Mouse (Mus musculus) lung, postnatal 4 days (tissue): Measurements from ENCODE around the gene Fam69a.
A peak's percentile ranks its signal among the peaks of the same experiment; 100 is the strongest.
"Not testable (repeated sequence)": the region's sequence is repeated elsewhere in the genome, so short reads cannot be mapped to it uniquely, and the experiment has no call there.

Experiments used
- DNase-seq, 2 experiments: peaks; one replicate each; pipeline ENCODE4 v3.0.0; 2021

The Fam69a gene

DNA sequence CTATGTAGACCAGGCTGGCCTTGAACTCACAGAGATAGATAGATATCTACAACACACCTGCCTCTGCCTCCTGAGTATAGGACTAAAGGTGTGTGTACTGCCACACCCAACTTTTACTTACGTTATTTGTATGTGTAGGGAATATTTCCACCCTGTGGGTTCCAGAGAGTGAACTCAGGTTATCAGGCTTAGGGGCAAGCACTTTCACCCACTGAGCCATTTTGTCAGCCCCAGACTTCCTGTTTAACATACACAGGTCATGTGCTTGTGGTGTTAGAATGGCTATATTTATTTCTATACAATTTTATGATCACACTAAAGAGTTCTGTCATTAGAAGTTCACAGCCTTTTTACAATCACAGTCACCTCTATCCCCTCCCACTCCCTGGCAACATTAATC is 43.9 kb downstream of the Fam69a start:
- DNase-seq = no peak

DNA sequence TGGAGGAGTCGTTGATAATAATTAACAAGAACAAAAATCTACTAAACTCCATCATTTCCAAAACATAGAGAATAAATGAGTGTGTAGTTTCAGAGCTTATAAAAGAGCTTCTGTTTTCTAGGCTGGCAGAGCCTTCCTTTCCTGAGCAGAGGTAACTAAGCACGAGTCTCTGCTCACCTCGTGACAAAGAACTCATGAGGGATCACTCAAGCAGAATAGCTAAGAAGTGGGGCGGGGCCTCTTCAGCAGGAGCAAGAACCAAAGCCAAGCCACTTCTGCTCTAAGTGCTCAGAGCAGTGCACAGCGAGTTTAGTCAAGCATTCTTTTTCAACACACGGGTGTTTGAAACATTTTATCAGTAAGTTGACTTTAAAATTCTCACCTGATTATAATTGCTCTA is 45.7 kb downstream of the Fam69a start:
- peak; percentile 65 to 77 for DNase-seq

DNA sequence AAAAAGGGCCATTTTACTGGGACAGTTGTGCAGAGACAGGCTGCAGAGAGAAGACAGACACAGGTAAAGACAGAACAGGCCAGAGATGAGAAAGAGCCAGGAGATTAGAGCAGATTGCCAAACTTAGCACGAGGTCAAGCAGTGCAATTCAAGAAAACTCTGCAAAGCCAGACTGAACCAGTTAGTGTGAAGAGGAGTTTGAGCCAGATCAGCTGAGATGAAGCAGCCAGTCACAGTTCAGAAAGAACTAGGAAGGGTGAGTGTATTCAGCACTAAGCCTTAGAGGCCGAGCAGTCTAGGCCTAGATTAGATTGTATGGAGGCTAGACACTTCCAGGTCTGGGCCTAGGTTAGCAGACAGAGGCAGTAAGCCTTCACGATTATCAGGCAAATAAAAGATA is 47.2 kb downstream of the Fam69a start:
- no peak for DNase-seq

DNA sequence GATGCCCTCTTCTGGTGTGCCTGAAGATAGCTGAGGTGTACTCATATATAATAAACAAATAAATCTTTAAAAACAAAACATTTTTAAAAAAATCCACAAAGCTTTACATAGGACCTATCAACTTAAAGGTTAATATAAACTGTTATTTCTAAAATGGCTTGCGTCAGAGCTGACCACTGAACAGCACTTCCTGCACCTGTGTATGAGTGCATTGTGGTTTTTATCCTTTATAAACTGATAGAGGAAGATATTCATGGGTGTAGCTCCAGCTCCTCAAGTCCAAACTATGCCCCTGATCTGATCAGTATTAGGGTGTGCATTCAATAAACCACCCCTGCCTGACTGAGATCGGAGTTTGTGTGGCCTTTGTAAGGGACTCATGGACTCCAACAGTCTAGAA is 48.0 kb downstream of the Fam69a start:
- DNase-seq = no peak

DNA sequence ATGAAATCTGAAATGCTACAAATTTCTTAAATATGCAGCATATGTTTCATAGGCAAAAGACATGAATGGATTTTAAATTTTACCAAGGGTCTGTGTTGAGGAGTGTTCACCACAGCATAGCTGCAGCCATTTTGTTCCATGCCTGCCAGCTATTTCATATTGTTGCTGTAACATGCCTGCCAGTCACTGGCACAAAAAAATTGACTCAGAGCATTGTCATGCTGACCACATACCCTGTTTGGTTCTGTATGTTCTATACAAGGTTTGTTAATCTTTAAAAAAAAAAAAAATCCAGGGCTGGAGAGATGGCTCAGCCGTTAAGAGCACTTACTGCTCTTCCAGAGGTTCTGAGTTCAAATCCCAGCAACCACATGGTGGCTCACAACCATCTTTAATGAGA is 48.4 kb downstream of the Fam69a start:
- DNase-seq = not testable (repeated sequence)

DNA sequence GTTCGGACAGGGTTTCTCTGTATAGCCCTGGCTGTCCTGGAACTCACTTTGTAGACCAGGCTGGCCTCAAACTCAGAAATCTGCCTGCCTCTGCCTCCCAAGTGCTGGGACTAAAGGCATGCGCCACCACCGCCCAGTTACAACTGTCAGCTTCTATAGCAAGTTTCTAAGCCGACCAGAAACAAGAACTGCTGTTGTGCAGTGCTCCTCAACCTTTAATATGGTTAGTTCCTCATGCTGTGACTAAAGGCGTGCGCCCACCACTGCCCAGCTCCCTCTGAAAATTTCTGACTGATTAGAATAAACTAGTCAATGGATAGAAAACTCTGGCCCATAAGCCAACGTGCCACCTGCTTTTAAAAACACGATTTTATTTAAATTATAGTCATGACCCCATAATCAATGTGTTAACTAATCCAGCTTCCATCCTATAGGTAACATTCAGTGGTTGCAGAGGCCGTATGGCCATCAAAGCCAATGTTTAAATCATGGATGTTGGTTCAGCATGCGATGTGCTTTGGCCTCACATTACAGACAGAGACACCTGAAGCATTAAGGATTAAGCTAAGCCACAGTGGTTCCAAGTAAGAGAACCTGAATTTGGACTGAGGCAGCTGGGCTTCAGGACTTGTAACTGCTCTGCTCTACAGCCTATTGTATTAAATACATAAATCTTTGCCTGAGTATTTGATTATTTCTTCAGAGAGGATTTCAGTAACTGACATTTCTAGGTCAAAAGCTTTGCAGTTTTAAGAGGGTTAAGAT is 50.1 kb downstream of the Fam69a start:
- no peak for DNase-seq

DNA sequence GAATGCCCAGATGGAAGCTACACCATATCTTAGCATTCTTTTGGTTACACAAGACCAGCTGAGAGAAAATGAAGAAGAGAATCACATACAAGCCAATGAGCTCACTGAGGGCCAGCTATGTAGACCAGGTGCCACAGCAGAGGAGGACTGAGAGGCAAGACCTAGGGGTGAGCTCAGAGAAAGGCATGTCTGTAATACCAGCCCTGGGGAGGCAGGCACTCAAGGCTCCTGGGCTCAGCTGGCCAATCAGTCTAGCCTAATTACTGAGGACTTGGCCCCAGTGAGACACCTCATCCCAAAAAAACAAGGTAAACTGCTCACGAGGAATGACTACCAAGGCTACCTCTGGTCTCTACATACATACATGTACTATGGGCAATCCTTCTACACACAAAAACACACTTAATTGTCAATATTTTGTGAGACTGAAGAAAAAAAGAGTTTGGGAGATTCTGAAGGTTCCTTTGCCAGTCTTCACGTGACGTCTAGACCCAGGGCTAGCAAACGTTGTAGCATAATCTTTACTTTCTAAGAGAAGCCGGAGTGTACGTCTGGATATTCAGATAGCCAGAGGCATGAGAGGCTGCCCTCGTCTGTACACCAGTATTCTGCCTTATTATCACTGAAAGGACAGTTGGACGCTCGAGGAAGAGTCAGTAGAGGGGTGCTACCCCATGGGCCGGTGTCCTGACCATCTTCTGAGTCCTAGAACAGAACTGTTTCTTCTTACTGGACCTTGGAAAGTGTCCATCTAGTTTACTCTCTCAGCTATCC is 51.9 kb downstream of the Fam69a start:
- no peak for DNase-seq

DNA sequence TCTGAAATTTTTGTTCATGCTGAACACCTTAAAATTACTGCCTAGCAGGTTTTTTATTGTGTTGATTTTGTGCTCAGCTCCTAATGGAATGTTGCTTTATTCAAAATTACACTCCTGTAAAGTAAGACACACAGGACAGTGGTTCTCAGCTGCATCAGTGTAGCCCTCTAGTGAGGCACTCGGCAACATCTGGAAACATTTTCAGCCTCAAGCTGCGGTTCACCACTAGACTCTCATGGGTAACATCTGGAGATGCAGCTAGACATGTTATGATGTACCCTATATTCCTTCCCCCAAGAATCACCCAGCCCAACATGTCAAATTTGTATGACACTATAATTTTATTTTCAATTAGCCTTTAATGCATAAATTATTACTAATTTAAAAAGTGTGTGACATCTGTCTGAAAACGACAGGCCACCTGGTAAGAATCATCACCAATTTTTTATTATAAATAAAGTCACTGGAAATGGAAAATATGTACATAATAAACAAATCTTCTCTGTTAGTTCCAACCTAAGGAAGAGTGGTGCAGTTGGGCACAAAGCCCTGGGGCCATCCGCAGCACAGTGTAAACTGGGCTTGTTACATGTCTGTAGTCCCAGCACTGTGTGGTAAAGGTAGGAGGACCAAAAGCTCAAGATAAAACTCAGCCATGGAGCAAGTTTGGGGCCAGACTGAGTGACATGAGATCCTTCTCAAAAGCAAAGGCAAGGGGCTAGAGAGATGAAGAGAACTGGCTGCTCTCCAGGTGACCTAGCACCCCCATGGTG is 53.5 kb downstream of the Fam69a start:
- DNase-seq = no peak

DNA sequence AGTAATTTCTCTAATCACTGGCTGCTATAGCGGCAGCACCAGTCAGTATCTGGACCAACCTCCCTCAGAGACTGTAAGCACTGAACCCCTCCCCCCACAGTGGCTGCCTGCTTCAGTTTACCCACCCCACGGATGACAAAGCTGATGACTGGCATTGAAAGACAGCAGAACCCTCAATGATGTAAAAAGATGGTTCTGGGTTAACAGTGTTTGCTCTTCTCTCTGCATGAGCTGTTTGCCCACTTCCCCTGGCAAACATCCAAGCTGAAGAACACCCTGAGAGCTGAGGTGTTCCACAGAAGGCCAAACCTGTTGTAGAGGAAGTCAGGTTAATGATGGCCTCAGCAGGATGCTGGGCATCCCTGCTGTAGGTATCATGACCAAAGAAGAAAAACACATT is 54.3 kb downstream of the Fam69a start:
- DNase-seq = no peak

DNA sequence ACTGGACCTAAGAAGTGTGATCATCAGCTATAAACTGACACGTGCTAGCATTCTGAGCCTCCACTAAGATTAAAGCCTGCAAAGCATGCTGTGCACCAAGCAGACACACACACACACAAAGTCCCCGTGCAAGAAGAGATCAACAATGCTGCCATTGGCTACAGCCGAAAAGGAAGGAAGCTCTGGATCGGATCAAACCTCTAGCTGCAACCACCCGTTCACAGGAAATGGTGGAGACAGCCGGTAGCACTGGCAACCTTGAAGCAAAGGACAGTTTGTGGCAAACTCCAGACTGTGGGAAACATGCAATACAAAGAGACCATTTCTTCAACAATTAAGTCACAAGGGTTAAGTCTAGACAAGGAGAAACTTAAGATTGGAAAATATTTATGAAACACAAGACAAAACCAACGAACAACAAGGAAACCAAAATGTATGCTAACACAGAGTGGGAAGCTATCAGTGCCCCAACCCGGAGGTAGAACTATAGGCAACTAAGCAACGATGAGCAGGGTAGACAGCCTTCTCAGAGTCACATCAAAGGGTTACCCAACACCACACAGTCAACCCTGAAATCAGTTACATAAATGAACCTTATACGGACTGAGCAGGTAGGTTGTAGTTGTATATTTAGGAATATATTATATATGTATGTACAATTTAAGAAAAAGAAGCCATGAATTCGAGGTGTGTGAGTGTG is 60.2 kb downstream of the Fam69a start:
- peak; percentile 31 to 41 for DNase-seq

DNA sequence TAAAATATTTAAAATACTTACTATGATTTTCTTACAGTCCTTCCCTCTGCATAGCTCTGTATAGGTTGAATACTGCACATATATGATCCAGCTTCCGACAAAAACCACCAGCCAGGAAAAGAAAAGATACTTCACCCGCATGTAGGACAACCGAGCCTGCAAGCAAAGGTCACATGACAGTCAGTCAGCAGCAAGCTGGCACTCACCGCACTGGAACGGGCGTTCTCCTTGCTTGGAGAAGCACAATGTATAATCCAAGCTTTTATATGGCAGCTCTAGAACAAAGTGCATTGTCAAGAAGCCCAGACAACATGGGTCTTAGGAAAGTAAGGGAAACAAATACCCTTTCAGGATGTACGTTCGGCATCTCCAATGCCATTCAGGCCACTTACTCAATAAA is 62.3 kb downstream of the Fam69a start:
- DNase-seq = no peak

DNA sequence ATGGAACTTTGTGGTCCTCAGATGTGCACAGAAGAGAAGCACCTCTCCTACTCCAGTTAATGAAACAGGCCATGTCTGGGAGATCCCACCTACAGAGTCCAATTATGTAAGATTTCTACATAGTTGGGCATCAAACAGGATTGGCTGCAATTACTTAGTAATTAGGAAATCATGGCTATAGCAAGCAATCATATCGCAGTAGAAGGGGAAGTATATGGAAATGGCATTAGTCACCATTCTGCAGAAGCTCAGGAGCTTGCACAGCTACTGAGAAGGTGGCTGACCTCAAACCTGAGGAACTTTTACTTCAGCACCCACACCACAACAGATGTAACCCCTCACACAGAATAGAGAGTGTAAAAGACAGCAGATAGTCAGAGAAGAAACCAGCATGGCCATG is 64.0 kb downstream of the Fam69a start:
- no peak for DNase-seq

DNA sequence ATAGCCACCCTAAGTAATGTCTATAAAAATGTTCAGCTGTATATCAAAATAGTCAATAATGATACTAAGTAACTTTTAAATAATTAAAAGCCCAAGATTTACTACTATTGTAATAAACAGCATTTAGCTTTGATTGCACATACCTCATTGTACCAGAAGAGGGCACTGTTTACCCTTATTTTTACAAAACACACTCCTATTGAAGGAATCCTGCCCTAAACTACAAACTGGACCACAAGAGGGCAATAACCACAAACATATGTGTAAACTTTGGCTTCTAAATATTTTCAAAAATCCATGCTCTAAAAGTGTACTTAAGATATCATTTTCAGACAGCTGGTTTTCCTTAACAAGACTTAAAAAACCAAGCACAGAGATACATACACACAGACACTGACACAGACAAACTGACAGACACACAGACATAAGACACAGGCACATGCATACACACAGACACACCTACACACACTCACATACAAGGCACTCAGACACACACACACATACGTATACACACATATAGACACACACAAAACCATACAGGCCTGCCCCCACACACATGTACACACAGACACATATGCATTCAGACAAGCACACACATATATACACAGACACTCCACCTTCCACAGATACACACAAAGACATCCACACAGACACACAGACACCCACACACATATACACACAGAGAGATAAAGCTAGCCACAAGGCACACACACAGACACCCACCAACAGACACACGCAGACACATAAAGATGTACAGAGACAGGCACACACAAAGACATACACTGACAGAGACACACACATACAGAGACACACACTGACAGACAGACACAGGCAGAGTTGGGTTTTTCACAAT is 65.3 kb downstream of the Fam69a start:
- DNase-seq = peak in 1 of 2 experiments; percentile 49

DNA sequence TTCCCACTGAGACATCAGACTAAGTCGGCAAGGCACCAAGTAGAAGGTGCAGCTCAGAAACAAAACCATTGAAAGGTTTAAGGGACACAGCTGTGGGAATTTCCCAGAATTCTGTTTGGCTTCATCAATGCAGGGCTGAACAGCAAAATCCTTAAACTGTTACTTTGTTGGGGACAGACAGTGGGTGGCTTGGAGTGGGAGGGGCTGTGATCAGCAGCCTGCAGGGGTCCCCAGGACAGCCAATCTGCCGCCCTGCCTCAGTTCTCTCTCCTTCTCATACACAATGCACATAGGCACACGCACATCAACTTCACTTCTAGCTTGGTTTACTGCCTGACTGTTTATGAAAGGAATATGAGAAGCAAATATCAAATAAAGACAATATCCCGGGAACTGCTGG is 71.6 kb downstream of the Fam69a start:
- no peak for DNase-seq

DNA sequence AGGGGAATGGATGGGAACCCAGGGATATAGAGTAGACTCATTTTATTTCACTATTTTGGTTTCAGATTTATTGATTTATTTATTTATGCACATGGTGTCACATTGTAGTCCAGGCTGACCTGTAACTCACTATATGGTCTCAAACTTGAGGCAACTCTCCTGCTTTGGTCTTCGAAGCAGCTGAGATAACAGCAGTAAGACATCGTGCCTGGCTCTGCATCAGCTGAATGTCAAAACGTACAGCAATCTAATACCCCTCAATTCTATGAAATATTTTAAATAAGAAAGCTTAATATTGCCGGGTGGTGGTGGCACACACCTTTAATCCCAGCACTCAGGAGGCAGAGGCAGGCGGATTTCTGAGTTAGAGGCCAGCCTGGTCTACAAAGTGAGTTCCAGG is 75.9 kb downstream of the Fam69a start:
- DNase-seq = no peak

DNA sequence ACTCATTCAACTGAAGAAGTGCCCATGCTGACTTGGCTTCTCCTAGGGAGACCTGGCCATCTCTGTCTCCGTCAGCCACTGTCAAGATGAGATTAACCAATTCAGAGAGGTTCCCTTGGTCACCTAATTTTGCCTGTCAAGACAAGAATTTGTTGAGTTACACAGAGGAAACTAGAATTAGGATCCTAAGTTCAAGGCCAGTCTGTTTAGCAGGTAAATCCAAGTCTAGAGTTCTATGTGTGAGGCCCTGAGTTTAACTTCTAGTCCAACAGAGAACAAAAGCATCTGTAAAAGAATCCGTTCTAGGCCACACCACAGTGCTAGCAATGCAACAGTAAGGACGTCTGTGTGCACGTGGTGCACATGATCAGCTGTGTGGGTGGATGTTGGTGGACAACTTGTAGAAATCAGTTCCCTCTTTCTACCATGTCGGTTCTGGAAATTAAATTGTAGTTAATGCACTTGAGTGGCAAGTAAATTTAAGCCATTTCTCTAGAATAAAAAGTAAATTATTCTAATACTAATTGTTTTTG is 76.7 kb downstream of the Fam69a start:
- DNase-seq = no peak

DNA sequence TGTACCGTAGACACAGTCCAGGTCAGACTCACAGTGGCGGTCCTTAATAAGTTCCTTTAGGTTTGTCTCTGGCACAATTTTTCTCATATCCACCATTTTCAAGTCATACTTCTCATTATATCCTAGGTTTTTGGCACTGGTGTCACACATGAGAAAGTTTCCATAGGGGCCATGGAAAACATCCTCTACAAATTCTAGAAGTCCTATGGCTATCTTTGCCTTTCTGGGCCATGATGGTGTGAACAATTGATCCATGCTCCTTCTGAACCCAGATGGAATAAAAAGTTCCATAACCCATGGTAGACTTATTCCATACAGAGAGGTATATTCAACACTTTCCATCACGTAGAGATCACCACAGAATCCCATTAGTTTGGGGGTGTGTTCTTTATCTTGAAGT is 77.2 kb downstream of the Fam69a start:
- DNase-seq = no peak

DNA sequence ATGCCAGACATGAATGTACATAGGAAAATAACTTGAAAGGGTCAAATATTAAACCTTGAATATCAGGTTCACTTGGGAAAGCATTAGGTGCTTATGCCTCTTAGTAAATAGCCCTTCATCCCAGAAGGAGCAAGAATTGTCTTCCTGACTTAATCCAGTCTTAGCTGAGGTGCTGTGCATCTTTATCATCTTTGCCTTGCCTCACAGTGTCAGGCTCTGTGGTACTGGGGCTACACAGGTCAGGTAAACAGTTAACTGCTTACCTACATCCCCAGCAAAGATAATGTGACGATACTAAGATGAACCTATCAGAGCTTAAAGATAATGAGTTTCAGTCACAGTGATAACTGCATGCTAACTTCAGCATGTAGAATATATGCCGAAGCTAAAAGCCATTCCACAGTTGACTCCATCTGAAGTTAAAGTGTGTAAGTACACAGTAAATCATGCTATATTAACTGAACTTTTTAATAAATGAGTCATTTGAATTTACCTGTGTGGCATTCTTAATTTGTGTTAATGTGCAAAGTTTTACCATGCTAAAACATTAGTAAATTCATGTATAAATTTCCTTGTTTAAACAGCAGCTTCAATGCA is 78.3 kb downstream of the Fam69a start:
- DNase-seq = no peak

DNA sequence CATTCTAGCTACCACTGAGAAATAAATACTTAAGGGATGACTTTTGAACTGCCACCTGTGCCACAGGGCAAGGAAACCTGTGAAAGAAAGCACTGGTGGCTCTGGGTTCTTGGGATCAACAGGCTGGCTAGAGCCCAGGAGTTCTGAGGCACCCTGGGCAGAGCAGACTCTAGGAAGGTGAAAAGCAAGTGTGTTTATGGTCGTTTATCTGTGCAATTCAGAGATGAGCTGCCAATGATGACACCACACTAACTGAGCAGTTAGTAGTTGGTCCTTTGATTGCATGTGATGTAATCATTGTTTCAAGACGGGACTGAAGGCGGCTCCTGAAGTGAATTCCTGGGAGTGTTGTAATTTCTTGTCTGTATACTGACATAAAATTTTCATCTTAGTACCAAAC is 82.6 kb downstream of the Fam69a start:
- no peak for DNase-seq

DNA sequence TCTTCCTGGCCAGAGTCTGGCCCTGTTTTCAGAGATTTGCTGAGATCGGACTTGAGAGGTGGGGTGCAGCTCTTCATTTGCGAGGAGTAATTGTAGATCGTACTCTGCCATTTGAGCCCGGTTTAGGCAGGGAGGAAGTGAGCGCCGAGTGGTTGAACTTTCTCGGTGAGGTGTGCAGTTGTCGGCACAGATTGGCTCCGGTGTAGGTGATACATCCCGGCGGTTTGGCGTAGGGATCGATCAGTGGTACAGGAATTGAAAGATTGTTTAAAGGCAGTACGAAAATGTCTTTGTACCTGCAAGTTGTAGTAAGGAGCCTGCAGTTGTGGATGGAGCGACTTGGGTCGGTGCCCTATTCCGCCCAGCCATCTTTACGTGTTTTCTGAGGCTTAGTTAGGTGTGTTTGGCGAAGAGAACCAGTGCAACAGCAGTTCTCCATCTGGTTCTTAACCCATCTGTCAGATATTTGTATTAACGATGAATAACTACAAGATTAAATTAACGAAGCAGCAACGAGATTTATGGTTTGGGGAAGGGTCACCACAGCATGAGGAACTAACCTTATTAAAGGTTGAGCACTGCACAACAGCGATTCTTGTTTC is 85.8 kb downstream of the Fam69a start:
- DNase-seq = no peak
